Mouse (Mus musculus) lung, adult 18-20 months (tissue): Measurements from ENCODE around the gene Klf17.
A peak's percentile ranks its signal among the peaks of the same experiment; 100 is the strongest.
"Not testable (repeated sequence)": the region's sequence is repeated elsewhere in the genome, so short reads cannot be mapped to it uniquely, and the experiment has no call there.

Experiments
- DNase-seq, 2 experiments: peaks; one replicate each; pipeline ENCODE4 v3.0.0; 2022; ENCODE audit warnings: mixed read lengths in 2 of 2

Gene Klf17

GRCm38 (mm10) chr4:117765416-117765815 is at the start of gene Klf17:
Gene Klf17, minus strand, starts transcription at chr4:117765648.
- DNase-seq, result no peak

DNA sequence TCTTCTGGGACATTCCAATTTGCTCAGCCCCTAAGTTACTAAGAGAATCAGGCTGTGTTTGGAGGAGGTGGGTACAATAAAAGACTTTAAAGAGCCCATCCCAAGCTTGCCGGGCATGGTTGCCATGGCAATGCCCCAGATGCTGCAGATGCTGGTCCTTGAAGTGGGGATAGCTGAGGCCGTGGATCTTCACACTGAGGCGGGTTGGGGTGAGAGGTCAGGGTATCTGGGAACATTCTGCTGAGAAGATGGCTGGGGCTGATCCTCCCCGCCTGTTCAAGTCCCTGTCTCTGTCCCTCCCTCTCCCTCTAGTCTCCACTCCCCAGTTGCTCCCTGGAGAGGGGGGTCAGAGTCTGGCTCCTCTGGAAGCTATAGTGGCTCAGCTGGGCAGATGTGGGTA is 48.9 kb upstream of the Klf17 start:
- DNase-seq, result peak; percentile 37 to 47

- DNase-seq, result peak; percentile 32 to 65
Observed at GRCm38 (mm10) chr4:117813591-117814192, 48.2 kb upstream of the Klf17 start.

GRCm38 (mm10) chr4:117810933-117811332 is 45.5 kb upstream of the Klf17 start:
- DNase-seq, result no peak

DNA sequence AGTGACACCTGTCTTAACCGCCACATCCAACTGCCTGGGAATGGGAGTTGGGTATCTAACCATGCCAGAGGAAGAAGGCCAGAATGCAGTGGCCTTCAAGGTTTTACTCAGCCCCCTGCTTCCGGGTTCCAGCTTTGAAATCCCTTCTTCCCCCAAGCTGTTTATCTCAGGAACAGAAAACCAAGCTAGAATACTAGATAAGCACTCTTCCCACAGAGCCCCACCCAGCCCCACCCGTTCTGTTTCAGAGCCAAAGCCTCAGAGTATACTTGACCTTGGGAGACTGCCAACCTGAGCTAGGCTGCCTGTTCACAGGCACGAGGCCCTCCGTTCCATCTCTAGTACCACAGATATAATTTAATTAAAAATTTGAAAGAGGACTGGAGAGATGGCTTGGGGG is 41.5 kb upstream of the Klf17 start:
- peak; percentile 34 to 46 for DNase-seq

DNA sequence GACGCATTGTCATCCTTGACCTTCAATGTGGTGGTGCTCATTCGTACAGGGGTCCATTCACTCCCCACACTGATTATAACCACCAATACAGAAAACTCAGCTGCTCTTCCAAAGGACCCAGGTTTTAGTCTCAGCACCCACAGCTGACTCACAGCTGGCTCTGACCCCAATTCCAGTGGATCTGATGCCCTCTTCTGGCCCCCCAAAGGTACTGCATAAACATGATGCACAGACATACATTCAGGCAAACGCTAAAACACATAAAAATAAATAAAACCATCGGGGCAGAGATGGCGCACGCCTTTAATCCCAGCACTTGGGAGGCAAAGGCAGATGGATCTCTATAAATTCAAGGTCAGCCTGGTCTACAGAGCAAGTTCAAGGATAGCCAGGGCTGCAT is 34.5 kb upstream of the Klf17 start:
- DNase-seq, result no peak

GRCm38 (mm10) chr4:117788308-117788707 is 22.9 kb upstream of the Klf17 start:
- peak; percentile 38 to 49 for DNase-seq

- DNase-seq, result peak; percentile 5 to 19
Observed at GRCm38 (mm10) chr4:117786963-117787362, 21.5 kb upstream of the Klf17 start.

DNA sequence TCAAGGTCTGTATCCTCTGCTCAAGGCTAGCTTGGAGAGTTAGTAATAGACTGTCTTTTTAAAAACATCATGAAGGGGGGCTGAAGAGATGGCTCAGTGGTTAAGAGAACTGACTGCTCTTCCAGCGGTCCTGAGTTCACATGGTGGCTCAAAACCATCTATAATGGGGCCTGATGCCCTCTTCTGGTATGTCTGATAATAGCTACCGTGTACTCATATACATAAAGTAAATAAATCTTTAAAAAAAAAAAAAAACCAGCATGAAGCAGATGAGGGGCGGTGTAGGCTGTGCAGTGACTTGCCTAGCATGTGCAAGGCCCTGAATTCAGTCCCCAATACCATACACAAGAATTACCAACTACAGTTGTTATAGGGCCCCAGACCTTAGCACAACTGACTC is 17.5 kb upstream of the Klf17 start:
- DNase-seq, result no peak

GRCm38 (mm10) chr4:117772960-117773359 is 7.5 kb upstream of the Klf17 start:
- no peak for DNase-seq

- peak; percentile 24 to 64 for DNase-seq
Observed at GRCm38 (mm10) chr4:117770935-117771334, 5.5 kb upstream of the Klf17 start.

- no peak for DNase-seq
Observed at GRCm38 (mm10) chr4:117760151-117760550, 5.3 kb downstream of the Klf17 start.

GRCm38 (mm10) chr4:117752469-117752868 is 13.0 kb downstream of the Klf17 start:
- not testable (repeated sequence) for DNase-seq

DNA sequence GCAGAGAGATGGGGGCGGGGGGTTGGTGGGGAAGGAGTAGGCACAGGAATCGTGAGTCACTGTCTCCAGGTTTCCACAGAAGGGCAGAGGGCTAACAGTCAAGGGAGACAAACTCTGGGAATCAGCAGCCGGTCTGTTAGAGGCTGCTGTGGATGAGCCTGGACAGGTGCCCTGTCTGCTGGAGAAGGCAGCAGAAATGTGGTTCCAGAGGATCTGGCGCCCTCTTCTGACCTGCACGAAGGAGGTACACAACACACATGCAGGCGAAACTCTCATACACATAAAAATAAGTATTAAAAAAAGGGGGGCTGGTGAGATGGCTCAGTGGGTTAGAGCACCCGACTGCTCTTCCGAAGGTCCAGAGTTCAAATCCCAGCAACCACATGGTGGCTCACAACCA is 27.9 kb downstream of the Klf17 start:
- peak; percentile 10 to 31 for DNase-seq

- DNase-seq, result no peak
Observed at GRCm38 (mm10) chr4:117731926-117732325, 33.5 kb downstream of the Klf17 start.

DNA sequence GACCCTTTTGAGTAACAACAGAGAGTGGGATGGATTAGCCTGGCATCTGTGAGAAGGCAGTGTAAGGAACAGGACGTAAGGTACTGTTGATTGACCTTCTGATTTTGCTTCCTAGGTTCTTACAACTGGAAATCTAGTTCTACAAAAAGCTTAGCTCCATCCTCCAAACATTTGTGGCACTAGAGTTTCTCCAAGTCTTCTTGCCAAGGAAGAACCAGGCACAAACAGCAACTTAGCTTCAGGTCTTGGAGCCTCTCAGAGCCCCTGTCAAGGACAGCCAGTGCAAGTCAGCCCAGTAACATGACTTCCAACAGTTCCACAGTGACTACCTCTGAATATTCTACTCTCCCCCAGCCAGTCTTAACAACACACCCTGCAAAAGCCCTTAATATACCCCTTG is 41.3 kb downstream of the Klf17 start, which contains the start of gene Gm12845:
Gene Gm12845, plus strand, starts transcription at position 301 of the 400 bp plus-strand sequence.
- DNase-seq, result no peak

DNA sequence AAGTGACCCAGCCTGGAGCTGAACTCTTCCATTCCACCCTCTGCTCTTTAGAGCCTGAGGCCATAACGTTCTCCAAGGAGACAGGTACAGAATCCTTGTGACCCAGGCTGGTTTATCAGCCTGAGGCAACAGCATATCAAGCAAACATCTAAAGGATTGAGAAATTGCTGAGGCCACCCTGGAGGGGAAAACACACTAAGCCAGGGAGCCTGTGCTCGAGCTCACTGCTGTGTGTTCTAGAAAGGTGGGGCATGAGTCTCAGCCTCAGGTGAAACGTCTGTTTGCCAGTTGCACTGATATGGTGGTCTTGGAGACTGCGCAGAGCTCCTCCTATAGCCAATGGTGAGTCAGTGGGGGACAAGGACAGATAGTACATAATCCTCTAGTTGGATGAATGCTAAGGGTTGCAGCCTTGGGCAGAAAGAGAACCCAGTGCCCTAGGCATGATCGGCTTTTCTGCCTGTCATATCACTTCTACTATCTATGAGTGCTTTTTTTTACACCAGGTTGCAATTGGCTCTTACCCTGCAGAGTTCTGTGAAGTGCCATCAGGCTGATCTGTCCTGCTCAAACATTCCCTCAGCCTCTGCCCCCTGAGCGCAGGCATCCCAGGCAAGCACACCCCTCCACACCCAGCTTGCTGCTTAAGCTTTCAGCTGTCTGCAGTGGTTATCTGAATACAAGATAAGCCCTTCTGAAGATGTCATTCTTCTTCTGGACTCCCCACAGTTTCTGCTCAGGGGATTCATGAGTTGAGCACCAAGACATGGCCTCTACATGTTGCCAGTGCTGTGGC is 51.9 kb downstream of the Klf17 start:
- DNase-seq, result no peak

GRCm38 (mm10) chr4:117712314-117712713 is 53.1 kb downstream of the Klf17 start:
- DNase-seq, result no peak

DNA sequence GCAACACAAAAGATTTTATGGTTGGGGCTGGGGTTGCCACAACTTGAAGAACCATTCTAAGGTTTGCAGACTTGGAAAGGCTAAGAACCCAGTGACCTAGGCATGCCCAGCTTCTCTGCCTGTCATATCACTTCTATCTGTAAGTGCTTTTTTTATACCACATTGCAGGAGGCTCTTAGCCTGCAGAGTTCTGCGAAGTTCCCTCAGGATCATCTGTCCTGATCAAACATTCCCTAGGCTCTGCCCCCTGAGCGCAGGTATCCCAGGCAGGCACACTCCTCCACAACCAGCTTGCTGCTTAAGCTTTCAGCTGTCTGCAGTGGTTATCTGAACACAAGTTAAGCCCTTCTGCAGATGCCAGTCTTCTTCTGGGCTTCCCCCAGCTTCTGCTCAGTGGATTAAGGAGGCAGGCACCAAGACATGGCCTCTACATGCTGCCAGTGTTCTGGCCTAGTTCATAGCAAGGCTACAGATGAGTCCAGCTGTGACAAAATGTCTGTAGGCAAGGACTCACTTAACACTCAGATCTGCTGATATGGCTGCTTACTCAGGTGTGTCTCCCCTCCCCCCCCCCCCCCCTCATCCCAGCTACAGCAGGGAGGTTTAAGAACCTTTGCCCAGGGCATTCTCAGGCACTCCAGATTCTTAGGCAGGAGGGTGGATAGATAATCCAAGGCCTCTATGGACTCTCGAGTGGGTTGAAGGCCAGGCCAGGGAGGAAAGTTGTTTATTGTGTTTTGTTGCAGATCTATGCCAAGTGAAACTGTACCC is 56.5 kb downstream of the Klf17 start:
- DNase-seq, result peak in 1 of 2 experiments; percentile 21
